Mouse (Mus musculus) bone marrow, adult 2 months (tissue): ENCODE data around the gene Klhl11.

Experiments used
- CTCF ChIP-seq: fragments of 200-500 bp; IDR thresholded peaks from 2 replicates; pipeline ENCODE4 v1.5.1; 2011; ENCODE audit warnings: low read length, control low read depth; ENCODE audit not compliant: control insufficient read depth, insufficient read depth
- POLR2A ChIP-seq: fragments of 200-500 bp; IDR thresholded peaks from 2 replicates; pipeline ENCODE4 v1.6.1; 2011; ENCODE audit warnings: low read depth, mild to moderate bottlenecking, control low read depth, low read length, borderline replicate concordance; ENCODE audit not compliant: control insufficient read depth

DNA sequence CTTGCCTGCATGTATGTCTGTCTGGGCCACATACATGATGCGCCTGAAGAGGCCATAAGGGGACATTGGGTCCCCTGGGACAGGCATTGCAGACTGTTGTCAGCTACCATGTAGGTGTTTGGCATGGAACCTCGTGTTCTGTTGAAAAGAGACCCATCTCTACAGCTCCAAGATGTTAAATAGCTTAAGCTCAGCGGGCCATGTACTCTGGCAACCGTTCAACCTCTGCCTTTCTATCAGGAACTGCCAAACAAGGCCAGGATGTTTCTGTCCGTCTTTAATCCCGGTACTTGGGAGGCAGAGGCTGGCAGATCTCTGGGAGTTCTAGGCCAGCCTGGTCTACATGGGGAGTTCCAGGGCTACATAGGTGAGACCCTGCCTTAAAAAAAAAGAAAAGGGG is 29.9 kb downstream of the Klhl11 start:
- TF ChIP-seq CTCF, result no peak
- no peak for TF ChIP-seq POLR2A
